Mouse (Mus musculus): ENCODE measurements around the gene Syngr3.
"Not testable (repeated sequence)": the region's sequence is repeated elsewhere in the genome, so short reads cannot be mapped to it uniquely, and the experiment has no call there.

Gene Syngr3

DNA sequence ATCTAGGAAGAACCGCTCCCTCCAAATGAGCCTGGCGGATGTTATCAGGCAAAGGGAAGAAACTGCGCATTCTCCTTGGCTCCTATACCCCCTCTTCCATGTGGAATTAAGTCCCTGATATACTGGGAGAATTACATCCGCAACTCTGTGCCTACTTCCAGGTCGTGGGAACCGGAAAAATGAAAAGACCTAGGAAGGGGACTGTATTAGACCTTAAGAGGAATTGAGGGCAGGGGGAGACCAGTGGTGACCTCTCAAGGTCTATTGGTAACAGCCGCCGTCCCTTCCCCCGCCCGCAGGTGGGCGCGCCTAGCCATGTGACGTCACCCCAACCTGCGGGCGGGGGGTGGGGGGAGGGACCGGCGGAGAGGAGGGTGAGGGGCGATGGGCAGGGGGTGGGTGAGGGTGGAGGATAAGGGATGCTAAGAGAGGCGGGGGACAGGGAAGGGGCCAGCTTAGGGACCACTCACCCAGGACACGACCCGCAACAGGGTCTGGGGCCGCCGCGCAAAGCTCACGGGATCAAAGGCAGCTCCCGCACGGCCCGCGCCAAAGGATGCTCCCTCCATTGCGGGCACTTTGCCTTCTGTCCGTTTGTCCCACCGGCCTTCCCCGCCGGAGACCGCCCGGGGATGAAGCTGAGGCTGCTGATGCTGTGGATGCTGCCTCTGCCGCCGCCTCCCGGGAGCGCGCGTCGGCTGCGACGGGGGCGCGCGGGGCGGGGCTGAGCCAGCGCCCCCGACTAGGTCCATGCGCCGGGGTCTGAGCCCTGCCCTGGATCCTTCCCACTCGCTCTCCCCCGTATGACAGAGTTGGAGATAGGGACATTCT is at the start of gene Syngr3:
Gene Syngr3, minus strand, starts transcription at position 705 of the 831 bp plus-strand sequence.
- peak in 1 of 2 experiments; percentile 53 for DNase-seq (ENCODE audit: low spot score in 2 of 2)

DNA sequence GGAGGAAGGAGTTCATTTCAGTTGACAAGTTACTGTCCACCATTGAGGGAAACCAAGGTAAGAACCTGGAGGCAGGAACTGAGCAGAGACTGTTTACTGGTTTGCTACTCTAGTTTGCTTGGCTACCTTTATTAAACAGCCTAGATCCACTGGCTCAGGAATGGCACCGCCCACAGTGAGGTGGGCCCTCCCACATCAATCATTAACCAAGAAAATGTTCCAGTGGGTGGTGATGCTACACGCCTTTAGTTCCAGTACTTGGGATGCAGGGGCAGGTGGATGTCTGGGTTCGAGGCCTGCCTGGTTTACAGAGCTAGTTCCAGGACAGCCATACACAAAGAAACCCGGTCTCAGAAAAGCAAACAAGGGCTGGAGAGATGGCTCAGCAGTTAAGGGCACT is 48.5 kb upstream of the Syngr3 start:
- no peak for DNase-seq (ENCODE audit: low spot score in 2 of 2)

DNA sequence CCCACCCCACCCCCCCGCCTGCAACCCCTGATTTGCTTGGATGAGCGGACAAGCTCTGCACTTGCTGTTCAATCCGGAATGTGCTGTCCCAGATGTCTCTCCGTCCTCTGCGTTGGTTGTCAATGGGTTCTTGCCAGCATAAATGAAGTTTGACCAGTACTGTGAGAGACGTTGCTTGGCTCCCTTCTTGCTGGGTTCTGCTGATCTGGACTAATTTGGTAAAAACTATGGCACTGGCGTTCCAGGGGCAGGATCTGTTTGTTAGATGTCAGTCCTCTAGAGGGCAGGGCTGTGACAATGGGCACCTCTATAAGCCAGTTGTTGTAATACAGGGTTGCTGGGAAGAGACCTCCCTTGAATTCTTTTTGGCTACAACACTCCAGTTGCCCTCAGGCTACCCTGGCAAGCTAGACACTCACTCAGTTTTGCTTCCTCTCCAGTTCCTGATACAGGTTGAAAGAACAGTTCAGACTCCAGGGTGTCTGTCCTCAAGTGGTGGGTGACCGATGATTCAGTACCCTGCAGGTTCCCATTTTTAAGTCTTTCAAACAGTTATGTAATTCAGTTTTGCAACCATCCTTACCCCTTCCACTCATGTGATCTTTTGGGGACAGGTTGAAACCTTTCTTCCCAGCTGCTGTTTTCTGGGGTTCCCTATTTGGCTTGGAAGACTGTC is 47.5 kb upstream of the Syngr3 start:
- no peak for DNase-seq (ENCODE audit: low spot score in 2 of 2)

- peak; percentile 89 to 90 for DNase-seq (ENCODE audit: low spot score in 2 of 2)
Measured at GRCm38 (mm10) chr17:24736330-24737051, 46.7 kb upstream of the Syngr3 start, which contains the start of gene Msrb1. Gene Msrb1, plus strand, starts transcription at chr17:24736642.

DNA sequence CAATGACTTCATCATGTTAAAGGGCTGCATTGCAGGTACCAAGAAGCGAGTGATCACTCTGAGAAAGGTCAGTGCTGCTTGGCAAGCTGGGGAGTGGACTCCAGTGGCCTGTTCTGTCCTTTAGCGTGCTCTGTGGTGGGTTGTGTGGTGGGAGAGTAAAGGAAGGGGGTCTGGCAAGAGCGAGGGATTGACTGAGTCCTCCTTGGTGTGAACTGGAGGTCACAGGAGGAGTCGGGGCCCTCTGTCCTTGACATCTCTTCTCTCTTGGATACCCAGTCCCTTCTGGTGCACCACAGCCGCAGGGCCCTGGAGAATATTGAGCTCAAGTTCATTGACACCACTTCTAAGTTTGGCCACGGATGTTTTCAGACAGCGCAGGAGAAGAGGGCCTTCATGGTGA is 45.7 kb upstream of the Syngr3 start:
- no peak for DNase-seq (ENCODE audit: low spot score in 2 of 2)

DNA sequence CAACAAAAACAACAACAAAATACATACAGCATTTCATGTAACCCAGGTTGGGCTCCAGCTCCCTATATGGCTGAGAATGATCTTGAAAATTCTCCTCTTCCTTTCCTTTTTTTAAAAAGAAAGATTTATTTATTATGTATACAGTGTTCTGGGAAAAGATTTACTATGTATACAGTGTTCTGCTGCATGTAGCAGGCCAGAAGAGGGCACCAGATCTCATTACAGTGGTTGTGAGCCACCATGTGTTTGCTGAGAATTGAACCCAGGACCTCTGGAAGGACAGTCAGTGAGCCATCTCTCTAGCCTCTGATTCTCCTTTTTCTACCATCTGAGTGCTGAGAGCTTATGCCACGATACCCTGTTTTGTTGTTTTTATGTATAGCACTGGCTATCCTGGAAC is 44.8 kb upstream of the Syngr3 start:
- DNase-seq (ENCODE audit: low spot score in 2 of 2): no peak

DNA sequence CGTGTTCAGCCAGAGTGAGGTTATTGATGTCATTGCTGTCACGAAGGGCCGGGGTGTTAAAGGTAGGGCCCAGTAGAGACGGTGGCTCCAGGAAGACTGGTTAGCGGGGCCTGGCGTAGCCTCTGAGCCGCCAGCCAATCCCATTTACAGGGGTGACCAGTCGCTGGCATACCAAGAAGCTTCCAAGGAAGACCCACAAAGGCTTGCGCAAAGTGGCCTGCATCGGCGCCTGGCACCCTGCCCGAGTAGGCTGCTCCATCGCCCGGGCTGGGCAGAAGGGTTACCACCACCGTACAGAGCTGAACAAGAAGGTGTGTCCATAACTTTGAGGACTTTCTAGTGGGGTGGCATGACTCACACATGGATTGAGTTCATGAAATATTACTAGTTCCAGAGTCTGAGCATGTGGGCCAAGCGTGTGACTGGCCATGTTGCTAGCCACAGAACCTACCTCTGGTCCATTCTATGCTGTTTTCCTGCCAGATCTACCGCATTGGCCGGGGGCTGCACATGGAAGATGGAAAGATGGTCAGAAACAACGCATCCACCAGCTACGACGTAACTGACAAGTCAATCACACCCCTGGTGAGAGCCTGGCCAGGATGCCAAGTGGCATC is 43.8 kb upstream of the Syngr3 start:
- DNase-seq (ENCODE audit: low spot score in 2 of 2): no peak

DNA sequence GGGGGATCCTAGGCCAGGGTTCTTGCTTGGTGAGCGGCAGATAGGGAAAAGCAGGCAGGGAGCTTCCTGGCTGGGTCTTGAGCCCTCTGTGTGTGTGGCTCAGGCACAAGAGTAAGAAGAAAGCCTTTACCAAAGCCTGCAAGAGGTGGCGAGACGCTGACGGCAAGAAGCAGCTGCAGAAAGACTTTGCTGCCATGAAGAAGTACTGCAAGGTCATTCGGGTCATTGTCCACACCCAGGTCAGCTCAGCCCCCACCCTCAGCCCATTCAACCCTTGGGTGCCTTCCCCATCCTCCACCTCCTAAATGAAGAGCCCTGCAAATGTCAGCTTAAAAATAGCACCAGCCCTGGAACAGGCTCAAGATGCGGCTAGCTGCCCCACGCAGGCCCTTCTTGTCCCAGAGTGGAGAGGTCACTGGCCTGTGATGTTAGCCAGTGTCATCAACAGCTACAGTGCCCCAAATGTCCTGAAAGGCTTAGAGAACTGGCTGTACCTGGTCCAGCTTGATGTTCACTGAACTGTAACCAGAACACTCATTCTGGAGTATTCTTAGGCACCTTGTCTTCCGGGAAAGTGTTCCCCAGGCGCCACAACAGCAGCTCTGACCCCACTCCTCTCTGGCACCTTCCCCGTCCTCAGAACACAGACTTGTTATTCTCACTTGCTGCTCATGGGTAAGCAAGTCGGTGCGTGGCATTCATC is 42.6 kb upstream of the Syngr3 start:
- DNase-seq (ENCODE audit: low spot score in 2 of 2): no peak

DNA sequence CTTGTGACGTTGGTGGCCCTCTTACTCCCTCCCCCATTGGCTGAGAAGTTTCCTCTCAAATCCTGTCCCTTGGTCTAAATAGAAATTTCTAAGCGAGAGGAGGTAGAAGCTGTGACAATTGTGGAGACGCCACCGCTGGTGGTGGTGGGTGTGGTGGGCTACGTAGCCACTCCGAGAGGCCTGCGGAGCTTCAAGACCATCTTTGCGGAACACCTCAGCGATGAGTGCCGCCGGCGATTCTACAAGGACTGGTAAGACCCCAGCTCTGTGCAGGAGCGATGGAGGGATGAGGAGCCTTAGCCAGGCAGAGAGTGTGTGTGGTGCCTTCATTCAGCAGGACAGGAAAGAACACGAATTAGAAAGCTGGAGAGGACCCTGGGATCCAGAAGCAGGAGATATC is 41.0 kb upstream of the Syngr3 start:
- no peak for DNase-seq (ENCODE audit: low spot score in 2 of 2)

GRCm38 (mm10) chr17:24729067-24729466 is 39.3 kb upstream of the Syngr3 start:
- DNase-seq (ENCODE audit: low spot score in 2 of 2): no peak

GRCm38 (mm10) chr17:24728184-24728583 is 38.4 kb upstream of the Syngr3 start:
- no peak for DNase-seq (ENCODE audit: low spot score in 2 of 2)

GRCm38 (mm10) chr17:24727618-24728017 is 37.9 kb upstream of the Syngr3 start, which contains the start of gene Rpl3l:
Gene Rpl3l, plus strand, starts transcription at chr17:24727820.
- no peak for DNase-seq (ENCODE audit: low spot score in 2 of 2)

DNA sequence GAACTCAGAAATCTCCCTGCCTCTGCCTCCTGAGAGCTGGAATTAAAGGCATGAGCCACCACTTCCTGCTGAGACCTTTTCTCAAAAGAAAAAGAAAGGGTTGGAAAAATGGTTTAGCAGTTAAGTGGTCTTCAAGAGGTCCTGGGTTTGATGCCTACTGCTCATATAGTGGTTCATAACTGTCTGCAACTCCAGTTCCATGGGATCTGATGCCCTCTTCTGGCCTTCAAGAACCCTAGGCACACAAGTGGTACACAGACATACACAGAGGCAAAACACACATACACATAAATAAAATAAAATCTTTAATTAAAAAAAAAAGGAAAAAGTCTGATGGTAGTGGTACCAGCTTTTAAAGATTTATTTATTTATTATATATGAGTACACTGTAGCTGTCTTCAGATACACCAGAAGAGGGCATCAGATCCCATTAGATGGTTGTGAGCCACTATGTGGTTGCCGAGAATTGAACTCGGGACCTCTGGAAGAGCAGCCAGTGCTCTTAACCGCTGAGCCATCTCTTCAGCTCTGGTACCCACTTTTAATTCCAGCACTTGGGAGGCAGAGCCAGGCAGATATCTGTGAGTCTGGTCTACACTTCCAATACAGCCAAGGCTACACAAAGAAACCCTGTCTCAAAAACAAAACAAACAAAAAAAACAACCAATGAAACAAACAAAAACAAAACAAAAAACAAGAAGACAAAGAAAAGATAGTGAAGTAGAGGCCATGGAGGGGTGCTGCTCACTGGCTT is 36.1 kb upstream of the Syngr3 start:
- DNase-seq (ENCODE audit: low spot score in 2 of 2): no peak

GRCm38 (mm10) chr17:24724184-24724583 is 34.4 kb upstream of the Syngr3 start, which contains the start of gene Ndufb10:
Gene Ndufb10, minus strand, starts transcription at chr17:24724478.
- peak; percentile 88 to 95 for DNase-seq (ENCODE audit: low spot score in 2 of 2)

- no peak for DNase-seq (ENCODE audit: low spot score in 2 of 2)
Measured at GRCm38 (mm10) chr17:24723881-24724180, 34.1 kb upstream of the Syngr3 start.

GRCm38 (mm10) chr17:24723122-24723880 is 33.5 kb upstream of the Syngr3 start:
- DNase-seq (ENCODE audit: low spot score in 2 of 2): no peak

GRCm38 (mm10) chr17:24722220-24722924 is 32.6 kb upstream of the Syngr3 start:
- no peak for DNase-seq (ENCODE audit: low spot score in 2 of 2)

DNA sequence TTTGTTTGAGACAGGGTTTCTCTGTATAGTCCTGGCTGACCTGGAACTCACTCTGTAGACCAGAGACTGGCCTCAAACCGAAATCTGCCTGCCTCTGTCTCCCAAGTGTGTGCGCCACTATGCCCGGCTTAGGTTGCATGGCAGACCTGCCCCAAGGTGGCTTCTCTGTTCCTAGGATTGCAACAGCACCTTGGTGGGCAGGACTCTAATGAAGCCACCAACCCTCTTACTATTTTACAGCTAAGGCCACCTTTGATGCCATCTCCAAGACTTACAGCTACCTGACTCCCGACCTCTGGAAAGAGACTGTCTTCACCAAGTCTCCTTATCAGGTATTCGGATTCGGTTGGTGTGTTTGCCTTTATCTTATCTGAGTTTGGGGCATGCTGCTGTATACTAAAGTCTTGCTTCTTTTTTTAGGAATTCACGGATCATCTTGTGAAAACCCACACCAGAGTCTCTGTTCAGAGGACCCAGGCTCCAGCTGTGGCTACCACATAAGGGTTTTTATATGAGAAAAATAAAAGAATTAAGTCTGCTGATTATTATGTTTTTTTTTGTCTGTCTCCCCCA is 31.7 kb upstream of the Syngr3 start:
- not testable (repeated sequence) for DNase-seq (ENCODE audit: low spot score in 2 of 2)

DNA sequence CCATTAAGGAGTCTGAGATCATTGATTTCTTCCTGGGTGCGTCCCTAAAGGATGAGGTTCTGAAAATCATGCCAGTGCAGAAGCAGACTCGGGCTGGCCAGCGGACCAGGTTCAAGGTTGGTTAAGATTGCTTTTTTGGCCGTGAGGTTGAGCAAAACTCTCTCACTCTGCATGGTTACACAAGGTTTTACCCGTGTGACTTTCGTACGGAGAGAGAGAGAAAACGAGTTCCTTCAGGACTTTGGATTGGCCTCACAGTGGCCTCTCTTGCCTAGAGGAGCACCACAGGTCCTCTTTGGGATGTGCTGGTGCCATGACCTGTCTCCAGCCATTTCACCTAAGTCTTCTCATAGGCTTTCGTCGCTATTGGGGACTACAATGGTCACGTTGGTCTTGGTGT is 30.9 kb upstream of the Syngr3 start:
- DNase-seq (ENCODE audit: low spot score in 2 of 2): not testable (repeated sequence)
